Mouse (Mus musculus) limb, embryonic 10.5 days (tissue): ENCODE measurements around the gene Pik3c2g. TPM values are rescaled to one million over a fixed set of nuclear protein-coding genes. Genes with fewer than 3 reads are reported as not detected.

Experiments used
- DNase-seq: peaks from one replicate; pipeline ENCODE4 v3.0.0-alpha.2; 2017; ENCODE audit warnings: low spot score
- H3K27ac ChIP-seq: fragments of 300-500 bp; sonication (generic); 2 replicates; pipeline ENCODE4 v1.5.1; 2016; ENCODE audit warnings: mild to moderate bottlenecking
- H3K27me3 ChIP-seq: fragments of 300-500 bp; sonication (generic); 2 replicates; pipeline ENCODE4 v1.6.1; 2016; ENCODE audit warnings: low read depth, mild to moderate bottlenecking; ENCODE audit not compliant: poor library complexity, severe bottlenecking
- H3K36me3 ChIP-seq: fragments of 300-500 bp; sonication (generic); 2 replicates; pipeline ENCODE4 v1.6.1; 2016; ENCODE audit warnings: mild to moderate bottlenecking, moderate library complexity
- H3K4me1 ChIP-seq: fragments of 300-500 bp; sonication (generic); 2 replicates; pipeline ENCODE4 v1.6.1; 2016
- H3K4me3 ChIP-seq: fragments of 300-500 bp; sonication (generic); 2 replicates; pipeline ENCODE4 v1.5.1; 2016; ENCODE audit warnings: mild to moderate bottlenecking, moderate library complexity
- H3K9me3 ChIP-seq: fragments of 300-500 bp; sonication (generic); replicated peaks from 2 replicates; pipeline ENCODE4 v1.6.1; 2016; ENCODE audit warnings: mild to moderate bottlenecking
- WGBS: fragments of 180-500 bp; shearing (Covaris S2); methylation state at CpG from one replicate; pipeline ENCODE4 v1.1.7; 2016; 5-methylcytosine and 5-hydroxymethylcytosine counted together
- polyA plus RNA-seq: library from polyadenylated mRNA; unstranded; fragments of >200 nt; fragmentation: Nextera tagmentation; extraction: Ambion mirVana; gene quantifications from 2 replicates; pipeline ENCODE4 v1.2.1, GENCODE M21; 2016

Pik3c2g gene
- polyA plus RNA-seq, 1 experiment from 2014 or later, result 0.33 TPM

GRCm38 (mm10) chr6:139599216-139599615 is 12.2 kb downstream of the Pik3c2g start:
- Histone ChIP-seq H3K4me3 (no peak overlapping the region), H3K4me1 (no peaks in the 10 kb centered on the region), H3K9me3 (no peaks in the 10 kb centered on the region), H3K27me3 (no peaks in the 10 kb centered on the region), H3K36me3 (no peaks in the 10 kb centered on the region), H3K27ac (no peak overlapping the region)
- 81% methylated on average over 1 of the region's 1 CpGs for WGBS
- no peak for DNase-seq

DNA sequence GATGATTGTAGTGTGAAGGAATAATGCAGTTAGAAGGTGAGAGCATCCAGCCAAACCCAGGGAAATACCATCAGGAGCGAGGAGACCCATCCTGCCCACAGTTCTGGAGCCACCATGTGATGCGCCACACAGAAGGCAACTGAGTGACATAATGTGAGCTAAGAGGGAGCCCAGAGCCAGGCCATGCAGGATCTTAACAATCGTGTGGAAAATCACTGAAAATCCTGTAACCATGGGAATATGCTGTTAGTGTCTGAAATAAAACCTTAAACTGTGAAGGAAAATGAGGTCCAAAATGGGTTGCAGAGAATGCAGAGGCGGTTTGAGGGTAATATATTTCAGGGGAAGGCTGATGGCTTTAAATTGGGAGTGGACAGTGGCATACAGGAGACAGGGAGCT is 31.8 kb downstream of the Pik3c2g start:
- no peak for DNase-seq
- no peaks in the 10 kb centered on the region for H3K4me1 ChIP-seq
- H3K27ac ChIP-seq, result no peak overlapping the region
- no peak overlapping the region for H3K4me3 ChIP-seq
- no peaks in the 10 kb centered on the region for H3K36me3 ChIP-seq
- H3K27me3 ChIP-seq, result no peaks in the 10 kb centered on the region
- 88% methylated on average over 4 of the region's 4 CpGs for WGBS
- no peaks in the 10 kb centered on the region for H3K9me3 ChIP-seq

DNA sequence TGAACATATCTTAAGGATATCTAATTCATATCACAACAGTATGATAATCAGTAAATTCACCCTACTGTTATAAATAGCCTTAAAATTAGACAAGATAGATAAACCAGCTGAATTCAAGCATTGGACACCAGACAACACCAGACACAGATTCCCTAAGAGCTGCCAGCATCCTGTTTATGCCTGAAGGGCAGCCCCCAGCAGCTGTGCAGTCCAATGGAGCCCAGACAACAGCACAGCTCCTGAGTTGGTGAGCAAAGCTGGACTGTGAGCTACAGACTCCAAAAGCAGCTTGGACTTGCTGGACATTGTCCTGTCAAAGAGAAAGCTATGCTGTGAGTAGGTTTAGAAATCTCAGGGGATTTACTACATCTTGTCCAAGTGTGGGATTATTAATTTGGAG is 37.7 kb downstream of the Pik3c2g start:
- H3K4me1 ChIP-seq, result no peaks in the 10 kb centered on the region
- no peaks in the 10 kb centered on the region for H3K27me3 ChIP-seq
- DNase-seq, result no peak
- H3K9me3 ChIP-seq, result no peaks in the 10 kb centered on the region
- no peak overlapping the region for H3K27ac ChIP-seq
- H3K36me3 ChIP-seq, result no peaks in the 10 kb centered on the region
- no peak overlapping the region for H3K4me3 ChIP-seq

DNA sequence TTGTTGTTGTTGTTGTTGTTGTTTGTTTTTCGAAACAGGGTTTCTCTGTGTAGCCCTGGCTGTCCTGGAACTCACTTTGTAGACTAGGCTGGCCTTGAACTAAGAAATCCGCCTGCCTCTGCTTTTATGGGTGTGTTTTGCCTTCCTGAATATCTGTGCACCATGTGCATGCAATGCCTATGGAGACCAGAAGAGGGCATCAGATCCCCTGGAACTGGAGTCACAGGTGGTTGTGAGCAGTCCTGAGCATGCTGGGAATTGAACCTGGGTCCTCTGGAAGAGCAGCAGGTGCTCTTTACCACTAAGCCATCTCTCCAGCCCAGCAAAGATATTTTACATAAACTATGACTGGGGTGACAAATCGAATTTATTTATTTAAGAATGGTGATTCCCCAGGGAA is 47.5 kb downstream of the Pik3c2g start:
- Histone ChIP-seq H3K4me3 (no peak overlapping the region), H3K4me1 (no peaks in the 10 kb centered on the region), H3K27ac (no peak overlapping the region), H3K36me3 (no peaks in the 10 kb centered on the region), H3K9me3 (no peaks in the 10 kb centered on the region), H3K27me3 (no peaks in the 10 kb centered on the region)
- 92% methylated on average over 3 of the region's 3 CpGs for WGBS
- DNase-seq, result no peak

- Histone ChIP-seq H3K27ac (no peak overlapping the region), H3K4me3 (no peak overlapping the region), H3K9me3 (no peaks in the 10 kb centered on the region), H3K27me3 (no peaks in the 10 kb centered on the region), H3K36me3 (no peaks in the 10 kb centered on the region), H3K4me1 (no peaks in the 10 kb centered on the region)
- DNase-seq, result peak; percentile 39
- WGBS, result 35% methylated on average over 4 of the region's 4 CpGs
Observed at GRCm38 (mm10) chr6:139655399-139655798, 68.4 kb downstream of the Pik3c2g start.

GRCm38 (mm10) chr6:139662462-139662861 is 75.4 kb downstream of the Pik3c2g start:
- Histone ChIP-seq H3K27ac (no peak overlapping the region), H3K9me3 (no peaks in the 10 kb centered on the region), H3K36me3 (no peaks in the 10 kb centered on the region), H3K27me3 (no peaks in the 10 kb centered on the region), H3K4me1 (no peaks in the 10 kb centered on the region), H3K4me3 (no peak overlapping the region)
- DNase-seq, result no peak
- 39% methylated on average over 1 of the region's 1 CpGs for whole genome bisulfite sequencing

DNA sequence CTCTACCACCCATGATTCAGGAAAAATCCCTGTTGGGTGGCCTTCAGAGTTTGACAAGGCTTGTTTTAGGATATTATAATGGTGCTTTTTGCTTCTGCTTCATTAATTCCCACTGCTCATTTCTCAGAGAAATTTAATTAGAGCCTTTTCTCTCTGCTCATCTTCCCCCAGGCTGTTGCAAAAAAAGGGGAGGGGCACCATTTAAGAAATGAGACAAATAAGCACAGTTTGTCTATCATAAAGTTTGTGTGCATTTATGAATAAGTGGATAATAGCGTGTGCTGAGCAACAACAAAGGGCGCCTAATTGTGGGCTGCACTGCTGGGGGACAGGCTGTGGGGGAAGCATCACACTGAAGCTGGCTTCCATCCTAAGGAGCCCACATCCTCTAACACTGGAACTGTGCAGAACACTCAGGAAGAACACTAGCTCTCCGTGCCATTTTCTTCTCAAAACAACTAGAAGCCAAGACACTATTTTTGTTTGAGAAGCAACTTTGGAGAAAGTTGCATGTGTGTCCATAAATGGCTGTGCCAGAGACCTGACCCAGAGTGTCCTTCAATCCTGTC is 131.5 kb downstream of the Pik3c2g start:
- WGBS, result 96% methylated on average over 3 of the region's 3 CpGs

DNA sequence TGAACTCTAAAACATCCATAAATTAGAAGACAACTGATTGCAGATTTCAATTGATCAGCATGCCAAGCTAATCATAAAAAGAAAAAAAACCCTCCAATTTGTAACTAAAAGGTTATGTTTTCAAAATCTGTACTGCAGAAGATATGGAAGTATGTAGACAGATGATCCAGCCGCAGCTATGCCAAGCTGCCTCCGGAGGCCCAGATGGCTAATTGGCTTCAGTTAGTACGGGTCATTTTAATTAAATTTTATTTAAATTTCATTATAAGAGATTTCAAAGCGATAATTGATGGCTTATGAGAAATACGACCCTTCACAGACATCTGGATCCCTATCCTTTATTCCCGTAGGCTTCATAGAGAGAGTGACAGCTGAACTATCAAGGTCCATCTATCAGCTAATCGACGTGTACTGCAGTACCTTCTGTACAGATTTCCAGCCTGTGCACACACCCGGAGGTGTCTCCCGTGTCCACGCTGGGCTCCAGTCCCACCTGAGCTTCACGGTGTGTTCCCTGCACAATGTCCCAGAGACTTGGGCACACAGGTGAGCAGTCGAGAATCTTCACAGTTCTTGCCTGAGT is 132.7 kb downstream of the Pik3c2g start:
- H3K27me3 ChIP-seq, result no peaks in the 10 kb centered on the region
- no peaks in the 10 kb centered on the region for H3K36me3 ChIP-seq
- no peak for DNase-seq
- no peaks in the 10 kb centered on the region for H3K4me1 ChIP-seq
- no peak overlapping the region for H3K4me3 ChIP-seq
- no peak overlapping the region for H3K27ac ChIP-seq
- H3K9me3 ChIP-seq, result no peaks in the 10 kb centered on the region
- 87% methylated on average over 13 of the region's 13 CpGs for WGBS

More for the DNA sequence above, 131.5 kb downstream of the Pik3c2g start:
- DNase-seq, result no peak
- no peaks in the 10 kb centered on the region for H3K27me3 ChIP-seq
- no peaks in the 10 kb centered on the region for H3K36me3 ChIP-seq
- H3K4me3 ChIP-seq, result no peak overlapping the region
- H3K27ac ChIP-seq, result no peak overlapping the region
- no peaks in the 10 kb centered on the region for H3K4me1 ChIP-seq
- no peaks in the 10 kb centered on the region for H3K9me3 ChIP-seq

DNA sequence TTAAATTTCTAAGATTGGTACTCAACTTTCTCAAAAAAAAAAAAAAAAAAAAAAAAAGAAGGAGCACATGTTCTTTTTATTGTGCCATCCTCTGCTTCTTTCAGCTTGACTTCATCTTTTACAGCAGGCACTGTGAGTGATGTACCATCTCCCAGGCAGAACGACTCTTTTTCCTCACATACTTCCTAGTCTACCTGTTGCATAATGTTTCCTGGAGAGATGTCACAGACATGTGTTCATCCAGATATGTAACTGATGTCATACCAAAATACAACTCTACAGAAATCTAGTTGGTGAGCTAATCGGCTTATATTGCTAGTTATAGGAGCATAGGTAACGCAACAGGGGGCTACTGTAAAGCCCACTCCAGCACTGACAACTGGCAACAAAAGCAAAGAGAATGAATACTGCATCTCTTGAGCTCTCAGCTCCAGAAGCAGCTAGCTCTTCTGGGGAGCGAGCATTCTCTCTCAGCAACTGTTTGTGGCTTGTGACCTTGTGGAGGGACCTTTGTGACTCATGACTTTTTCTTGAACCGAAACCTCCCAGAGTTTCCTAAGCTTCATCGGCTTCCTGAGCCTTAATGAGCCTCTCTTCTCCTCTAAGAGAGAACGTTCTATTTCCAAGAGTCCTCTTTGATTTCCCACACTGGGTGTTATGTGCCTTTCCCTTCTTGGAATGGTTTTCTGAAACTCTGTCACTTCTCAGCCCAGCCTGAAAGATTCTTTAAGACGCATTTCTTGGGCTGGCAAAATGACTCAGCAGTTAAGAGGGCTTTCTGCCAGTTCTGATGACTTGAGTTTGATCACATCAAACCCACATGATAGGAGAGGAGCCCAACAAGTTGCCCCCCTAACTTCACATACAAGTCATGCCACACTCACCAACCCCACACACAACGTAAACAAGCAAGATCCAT is 148.9 kb downstream of the Pik3c2g start:
- no peaks in the 10 kb centered on the region for H3K9me3 ChIP-seq
- WGBS, result 92% methylated on average over 9 of the region's 9 CpGs
- no peaks in the 10 kb centered on the region for H3K27me3 ChIP-seq
- no peak overlapping the region for H3K27ac ChIP-seq
- DNase-seq, result no peak
- H3K4me1 ChIP-seq, result no peaks in the 10 kb centered on the region
- no peak overlapping the region for H3K4me3 ChIP-seq
- H3K36me3 ChIP-seq, result no peaks in the 10 kb centered on the region

- WGBS, result 89% methylated on average over 5 of the region's 5 CpGs
- DNase-seq, result no peak
Observed at GRCm38 (mm10) chr6:139738350-139738749, 151.3 kb downstream of the Pik3c2g start.

GRCm38 (mm10) chr6:139742693-139743432 is 155.8 kb downstream of the Pik3c2g start:
- H3K9me3 ChIP-seq, result no peaks in the 10 kb centered on the region
- 89% methylated on average over 12 of the region's 12 CpGs for WGBS

More at GRCm38 (mm10) chr6:139738350-139738749, 151.3 kb downstream of the Pik3c2g start:
- Histone ChIP-seq H3K4me1 (no peaks in the 10 kb centered on the region), H3K4me3 (no peak overlapping the region), H3K9me3 (no peaks in the 10 kb centered on the region), H3K36me3 (no peaks in the 10 kb centered on the region), H3K27me3 (no peaks in the 10 kb centered on the region), H3K27ac (no peak overlapping the region)

GRCm38 (mm10) chr6:139746758-139747479 is 159.9 kb downstream of the Pik3c2g start:
- Histone ChIP-seq H3K4me1 (no peaks in the 10 kb centered on the region), H3K27me3 (no peaks in the 10 kb centered on the region), H3K27ac (no peak overlapping the region), H3K9me3 (no peaks in the 10 kb centered on the region), H3K4me3 (no peak overlapping the region), H3K36me3 (no peaks in the 10 kb centered on the region)
- no peak for DNase-seq
- WGBS, result 89% methylated on average over 7 of the region's 7 CpGs

More at GRCm38 (mm10) chr6:139742693-139743432, 155.8 kb downstream of the Pik3c2g start:
- Histone ChIP-seq H3K27ac (no peak overlapping the region), H3K4me3 (no peak overlapping the region), H3K36me3 (no peaks in the 10 kb centered on the region), H3K27me3 (no peaks in the 10 kb centered on the region), H3K4me1 (no peaks in the 10 kb centered on the region)
- DNase-seq, result no peak
